27 mouse cellular contexts compared by ENCODE assay signal in the genomic region with DNA sequence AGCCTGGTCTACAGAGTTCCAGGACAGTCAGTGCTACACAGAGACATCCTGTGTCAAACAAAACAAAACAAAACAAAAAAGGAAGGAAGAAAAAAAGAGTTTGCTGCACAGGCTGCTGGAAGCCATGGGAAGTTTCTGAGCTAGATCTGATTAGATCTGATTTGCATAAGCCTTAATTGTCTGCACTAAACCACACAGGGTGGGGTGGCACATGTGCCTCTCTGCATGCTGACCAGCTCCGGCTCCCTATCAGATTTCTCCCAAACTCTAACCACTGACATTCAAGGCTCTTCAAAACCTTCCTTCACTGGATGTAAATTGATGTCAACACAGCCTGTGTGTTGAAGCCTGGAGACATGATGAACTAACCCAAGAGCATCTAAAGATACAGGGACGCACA. TPM values are rescaled to one million over a fixed set of nuclear protein-coding genes. Genes with fewer than 3 reads are reported as not detected.
"Had no signal": no experiment of that assay in that cellular context is flagged by ENCODE, and none has a peak within 500 bp of the region (broad histone marks: within the 10 kb centered on the region; RNA-seq: fewer than 3 reads in every experiment).

No protein-coding gene starts in this region.

- ATAC-seq: hindbrain, postnatal 0 days; intestine, embryonic 16.5 days; liver, embryonic 12.5 days had no signal

- H3K27me3 ChIP-seq: heart, embryonic 12.5 days; heart, embryonic 15.5 days; hindbrain, embryonic 13.5 days; hindbrain, embryonic 15.5 days; kidney, embryonic 15.5 days; limb, embryonic 13.5 days; limb, embryonic 15.5 days; liver, embryonic 12.5 days had no signal

- H3K36me3 ChIP-seq: heart, embryonic 12.5 days; heart, embryonic 15.5 days; hindbrain, embryonic 13.5 days; hindbrain, embryonic 15.5 days; kidney, embryonic 15.5 days; limb, embryonic 13.5 days; limb, embryonic 15.5 days; liver, embryonic 12.5 days had no signal

- H3K9me3 ChIP-seq: heart, embryonic 10.5 days; hindbrain, embryonic 13.5 days; hindbrain, embryonic 15.5 days; limb, embryonic 15.5 days had no signal

- DNase-seq: gastrocnemius, postnatal 14 days; gastrocnemius, postnatal 36 days; heart, adult 11 months; heart, postnatal 14 days; heart, postnatal 36 days; kidney, adult 11 months; kidney, adult 2 months; kidney, adult 9 months; kidney, postnatal 14 days; kidney, postnatal 4 days; layer of hippocampus, postnatal 36 days; left cerebral cortex, postnatal 4 days had no signal

- H3K4me2 ChIP-seq: heart, embryonic 12.5 days; heart, embryonic 15.5 days; hindbrain, embryonic 13.5 days; hindbrain, embryonic 15.5 days; kidney, embryonic 15.5 days; limb, embryonic 13.5 days; limb, embryonic 15.5 days; liver, embryonic 12.5 days had no signal

- H3K27ac ChIP-seq: hindbrain, embryonic 13.5 days; hindbrain, embryonic 15.5 days; hindbrain, postnatal 0 days; layer of hippocampus, adult 2 months; limb, embryonic 13.5 days; liver, embryonic 12.5 days had no signal

- H3K9ac ChIP-seq: heart, embryonic 12.5 days; heart, embryonic 15.5 days; hindbrain, embryonic 13.5 days; hindbrain, embryonic 15.5 days; kidney, embryonic 15.5 days; limb, embryonic 13.5 days; limb, embryonic 15.5 days; liver, embryonic 12.5 days had no signal

- H3K4me3 ChIP-seq: heart, embryonic 10.5 days; heart, embryonic 12.5 days; heart, embryonic 15.5 days; hindbrain, embryonic 13.5 days; hindbrain, embryonic 15.5 days; kidney, embryonic 15.5 days; layer of hippocampus, adult 2 months; limb, embryonic 13.5 days; limb, embryonic 15.5 days; liver, embryonic 12.5 days had no signal

- H3K4me1 ChIP-seq: hindbrain, embryonic 15.5 days had no signal

RNA-seq across cellular contexts. Expression of a gene that starts 42.4 kb away (rescaled TPM):
- total RNA-seq: hematopoietic stem cell, adult 5-6 weeks; liver, adult 2 months had no signal

RNA-seq across cellular contexts. Expression of a gene that starts 59.0 kb away (rescaled TPM):
- total RNA-seq: gastrocnemius, adult 8-10 months; heart, postnatal 36 days; hematopoietic stem cell, adult 5-6 weeks; liver, adult 2 months had no signal
